Comparison of ENCODE assay signal across 21 mouse cellular contexts in genomic region chr10:95566786-95567185, GRCm38 (mm10). TPM values are rescaled to one million over a fixed set of nuclear protein-coding genes. Genes with fewer than 3 reads are reported as not detected.
A peak's percentile ranks its signal among the peaks of the same experiment; 100 is the strongest.
DNase-seq lines count a peak whose midpoint lies in the region; ATAC-seq and TF ChIP-seq lines count a peak whose summit lies in the region.
"Had no signal": no experiment of that assay in that cellular context is flagged by ENCODE, and none has a peak within 500 bp of the region (broad histone marks: within the 10 kb centered on the region; RNA-seq: fewer than 3 reads in every experiment).

No protein-coding gene starts in this region.

- H3K9me3 ChIP-seq in heart, embryonic 13.5 days = no peaks in the 10 kb centered on the region
- H3K9me3 ChIP-seq in heart, embryonic 12.5 days (replicated peaks) = no peaks in the 10 kb centered on the region
- no peaks in the 10 kb centered on the region for H3K9me3 ChIP-seq in liver, embryonic 12.5 days (replicated peaks)
- no peaks in the 10 kb centered on the region for H3K9me3 ChIP-seq in liver, embryonic 14.5 days (ENCODE audit: control insufficient read depth, low read length)
- H3K9me3 ChIP-seq: embryonic facial prominence, embryonic 10.5 days; hindbrain, embryonic 13.5 days had no signal

- H3K36me3 ChIP-seq in heart, embryonic 13.5 days = no peaks in the 10 kb centered on the region
- no peaks in the 10 kb centered on the region for H3K36me3 ChIP-seq in heart, embryonic 12.5 days
- peaks cover 6% of the 10 kb centered on the region; the same call in 1 of the 2 replicates for H3K36me3 ChIP-seq in liver, embryonic 12.5 days
- peaks cover 4% of the 10 kb centered on the region for H3K36me3 ChIP-seq in liver, embryonic 14.5 days (replicated peaks; ENCODE audit: control insufficient read depth, insufficient read depth, low read depth)
- H3K36me3 ChIP-seq in thymus, adult 2 months (ENCODE audit: control insufficient read depth, insufficient read depth, low read length) = no peaks in the 10 kb centered on the region
- H3K36me3 ChIP-seq: embryonic facial prominence, embryonic 10.5 days; hindbrain, embryonic 13.5 days had no signal

- DNase-seq in liver = no peak
- DNase-seq in liver, embryonic 14.5 days (ENCODE audit: low read depth in 3 of 3, low spot score in 3 of 3) = no peak
- DNase-seq in testis, postnatal 14 days (ENCODE audit: low spot score) = peak; percentile 60
- DNase-seq in thymus, adult 2 months = no peak
- DNase-seq: cerebellum, adult 11 months; cerebellum, postnatal 10 days; gastrocnemius, postnatal 36 days; heart, postnatal 36 days; layer of hippocampus, postnatal 36 days; lung, adult 18-20 months; lung, postnatal 10 days; right cerebral cortex, adult 18-20 months; right cerebral cortex, postnatal 4 days; thymus, adult 18-20 months had no signal

- no peak overlapping the region for H3K4me3 ChIP-seq in heart, embryonic 13.5 days
- no peak overlapping the region for H3K4me3 ChIP-seq in heart, embryonic 12.5 days
- no peak overlapping the region for H3K4me3 ChIP-seq in liver, embryonic 12.5 days
- H3K4me3 ChIP-seq in liver, embryonic 14.5 days (ENCODE audit: insufficient read depth in 1 of 2, low read depth in 2 of 2, low read length in 2 of 2) = no peak overlapping the region
- no peak overlapping the region for H3K4me3 ChIP-seq in thymus, adult 2 months (ENCODE audit: control insufficient read depth, insufficient read depth, low read length)
- H3K4me3 ChIP-seq: embryonic facial prominence, embryonic 10.5 days; hindbrain, embryonic 13.5 days had no signal

- H3K9ac ChIP-seq in heart, embryonic 13.5 days = no peak overlapping the region
- no peak overlapping the region for H3K9ac ChIP-seq in heart, embryonic 12.5 days
- no peak overlapping the region for H3K9ac ChIP-seq in liver, embryonic 12.5 days
- no peak overlapping the region for H3K9ac ChIP-seq in liver, embryonic 14.5 days (replicated peaks)
- H3K9ac ChIP-seq: hindbrain, embryonic 13.5 days had no signal

- no peak overlapping the region for H3K27ac ChIP-seq in heart, embryonic 13.5 days (replicated peaks)
- no peak overlapping the region for H3K27ac ChIP-seq in heart, embryonic 12.5 days (ENCODE audit: poor library complexity, severe bottlenecking)
- peak overlapping the region; percentile 87 for H3K27ac ChIP-seq in liver, embryonic 12.5 days
- H3K27ac ChIP-seq in liver, embryonic 14.5 days = peak overlapping the region; percentile 58
- no peak overlapping the region for H3K27ac ChIP-seq in thymus, adult 2 months (ENCODE audit: control insufficient read depth, insufficient read depth, low read length)
- H3K27ac ChIP-seq: embryonic facial prominence, embryonic 10.5 days; hindbrain, embryonic 13.5 days had no signal

- H3K27me3 ChIP-seq in heart, embryonic 13.5 days (replicated peaks) = no peaks in the 10 kb centered on the region
- no peaks in the 10 kb centered on the region for H3K27me3 ChIP-seq in heart, embryonic 12.5 days (replicated peaks)
- H3K27me3 ChIP-seq in liver, embryonic 12.5 days (replicated peaks) = no peaks in the 10 kb centered on the region
- no peaks in the 10 kb centered on the region for H3K27me3 ChIP-seq in liver, embryonic 14.5 days (ENCODE audit: control insufficient read depth, insufficient read depth, low read length)
- no peaks in the 10 kb centered on the region for H3K27me3 ChIP-seq in thymus, adult 2 months (ENCODE audit: control insufficient read depth, insufficient read depth, low read length)
- H3K27me3 ChIP-seq: hindbrain, embryonic 13.5 days had no signal

- TF ChIP-seq EP300 in liver, embryonic 14.5 days (IDR thresholded peaks at IDR 0.05; ENCODE audit: low read depth) = no peak

- peaks cover 20% of the 10 kb centered on the region for H3K4me1 ChIP-seq in heart, embryonic 13.5 days
- H3K4me1 ChIP-seq in heart, embryonic 12.5 days (replicated peaks) = peaks cover 15% of the 10 kb centered on the region
- H3K4me1 ChIP-seq in liver, embryonic 12.5 days = peaks cover 69% of the 10 kb centered on the region
- H3K4me1 ChIP-seq in liver, embryonic 14.5 days (replicated peaks; ENCODE audit: control insufficient read depth in 2 of 2, insufficient read depth in 2 of 2, low read length in 1 of 2) = peaks cover 43 to 49% of the 10 kb centered on the region in 2 experiments
- H3K4me1 ChIP-seq in thymus, adult 2 months (replicated peaks; ENCODE audit: control insufficient read depth, insufficient read depth, low read length) = peaks cover 14% of the 10 kb centered on the region

- TF ChIP-seq CTCF in liver, embryonic 14.5 days (IDR thresholded peaks at IDR 0.05; ENCODE audit: low read depth) = no peak
- TF ChIP-seq CTCF in thymus, adult 2 months (IDR thresholded peaks at IDR 0.05; ENCODE audit: borderline replicate concordance, control insufficient read depth, extremely low read depth, insufficient read depth, low read length, poor library complexity) = no peak

- no peak for ATAC-seq in heart, embryonic 13.5 days (ENCODE audit: extremely low read depth, insufficient number of reproducible peaks, low FRiP score, low TSS enrichment)
- ATAC-seq in heart, embryonic 12.5 days (ENCODE audit: insufficient number of reproducible peaks, low FRiP score) = no peak
- no peak for ATAC-seq in liver, embryonic 12.5 days
- no peak for ATAC-seq in liver, embryonic 14.5 days (ENCODE audit: insufficient read depth)
- ATAC-seq: inflammation-experienced regulatory T-cells, adult 6 months had no signal

- TF ChIP-seq POLR2A in thymus, adult 2 months (IDR thresholded peaks at IDR 0.05; ENCODE audit: control insufficient read depth, extremely low read depth, insufficient read depth, low read length, poor library complexity) = no peak

- 80% methylated on average over 3 of the region's 3 CpGs for WGBS in heart, embryonic 13.5 days
- 78% methylated on average over 3 of the region's 3 CpGs for WGBS in heart, embryonic 12.5 days
- 72% methylated on average over 3 of the region's 3 CpGs for WGBS in liver, embryonic 12.5 days (ENCODE audit: insufficient replicate concordance)
- WGBS in liver, embryonic 14.5 days (ENCODE audit: insufficient replicate concordance) = 75% methylated on average over 3 of the region's 3 CpGs
- 96% methylated on average over 3 of the region's 3 CpGs for WGBS in thymus, adult 2 months

- H3K4me2 ChIP-seq in heart, embryonic 13.5 days = peak overlapping the region; percentile 16; the same call in 1 of the 2 replicates
- no peak overlapping the region for H3K4me2 ChIP-seq in heart, embryonic 12.5 days
- no peak overlapping the region for H3K4me2 ChIP-seq in liver, embryonic 12.5 days
- H3K4me2 ChIP-seq in liver, embryonic 14.5 days (ENCODE audit: low read depth) = no peak overlapping the region
- H3K4me2 ChIP-seq: hindbrain, embryonic 13.5 days; midbrain, embryonic 11.5 days had no signal

RNA-seq across cellular contexts. Expression of gene Nudt4, which starts 2.8 kb away (rescaled TPM):
- polyA plus RNA-seq in heart, embryonic 13.5 days (2015; fragmentation: Nextera tagmentation; extraction: Ambion mirVana) = 85.2 and 107 TPM in 2 replicates
- 152 and 155 TPM in 2 replicates for polyA plus RNA-seq in heart, embryonic 12.5 days (2016; fragmentation: Nextera tagmentation; extraction: Ambion mirVana)
- polyA plus RNA-seq in liver, embryonic 12.5 days (2016; fragmentation: Nextera tagmentation; extraction: Ambion mirVana) = 130 and 134 TPM in 2 replicates
- polyA plus RNA-seq in liver, embryonic 14.5 days (2012; rRNA removed) = 30.0 and 49.7 TPM in 2 replicates
- polyA plus RNA-seq in liver, embryonic 14.5 days (2014; fragmentation: Nextera tagmentation; extraction: Ambion mirVana) = 95.5 and 106 TPM in 2 replicates
- 15.9 and 20.5 TPM in 2 replicates for polyA plus RNA-seq in thymus, adult 2 months (2012; rRNA removed)

RNA-seq across cellular contexts. Expression of gene Ube2n, which starts 51.8 kb away (rescaled TPM):
- 248 and 271 TPM in 2 replicates for polyA plus RNA-seq in heart, embryonic 13.5 days (2015; fragmentation: Nextera tagmentation; extraction: Ambion mirVana)
- 266 and 274 TPM in 2 replicates for polyA plus RNA-seq in heart, embryonic 12.5 days (2016; fragmentation: Nextera tagmentation; extraction: Ambion mirVana)
- polyA plus RNA-seq in liver, embryonic 12.5 days (2016; fragmentation: Nextera tagmentation; extraction: Ambion mirVana) = 191 and 193 TPM in 2 replicates
- 50.1 and 78.2 TPM in 2 replicates for polyA plus RNA-seq in liver, embryonic 14.5 days (2012; rRNA removed)
- polyA plus RNA-seq in liver, embryonic 14.5 days (2014; fragmentation: Nextera tagmentation; extraction: Ambion mirVana) = 134 and 137 TPM in 2 replicates
- 63.5 and 65.8 TPM in 2 replicates for polyA plus RNA-seq in thymus, adult 2 months (2012; rRNA removed)

Comparison
In these comparisons a context has a peak if more than half of its experiments do, and no peak if none do; other contexts are left out.
1. H3K27ac ChIP-seq: peak in liver, embryonic 12.5 days (single experiment) and liver, embryonic 14.5 days (single experiment); none in heart, embryonic 13.5 days (single experiment), heart, embryonic 12.5 days (single experiment) and thymus, adult 2 months (single experiment).